Mouse (Mus musculus) right cerebral cortex, postnatal 4 days (tissue): ENCODE data around the gene Lrig1.

Source experiments
- DNase-seq: peaks from one replicate; pipeline ENCODE4 v3.0.0-alpha.2; 2022

The Lrig1 gene

DNA sequence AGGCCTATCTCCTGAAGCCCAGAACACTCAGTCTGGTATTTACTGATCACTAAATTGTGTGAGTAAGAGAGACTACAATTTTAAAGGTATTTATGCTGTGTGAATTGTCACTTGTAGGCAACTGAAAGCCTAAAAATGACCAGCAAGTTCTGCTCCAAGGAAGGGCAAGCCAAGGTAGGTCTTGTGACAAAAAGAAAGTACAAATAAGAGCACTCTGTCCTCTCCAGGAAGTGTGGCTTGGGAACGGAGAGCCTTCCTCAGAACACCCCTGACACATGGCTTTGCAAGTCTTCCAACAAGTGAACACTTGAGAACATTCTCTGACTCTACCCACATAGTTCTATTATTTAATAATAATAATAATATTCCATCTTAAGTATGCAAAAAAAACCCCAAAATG is 2.5 kb downstream of the Lrig1 start:
- DNase-seq = no peak

DNA sequence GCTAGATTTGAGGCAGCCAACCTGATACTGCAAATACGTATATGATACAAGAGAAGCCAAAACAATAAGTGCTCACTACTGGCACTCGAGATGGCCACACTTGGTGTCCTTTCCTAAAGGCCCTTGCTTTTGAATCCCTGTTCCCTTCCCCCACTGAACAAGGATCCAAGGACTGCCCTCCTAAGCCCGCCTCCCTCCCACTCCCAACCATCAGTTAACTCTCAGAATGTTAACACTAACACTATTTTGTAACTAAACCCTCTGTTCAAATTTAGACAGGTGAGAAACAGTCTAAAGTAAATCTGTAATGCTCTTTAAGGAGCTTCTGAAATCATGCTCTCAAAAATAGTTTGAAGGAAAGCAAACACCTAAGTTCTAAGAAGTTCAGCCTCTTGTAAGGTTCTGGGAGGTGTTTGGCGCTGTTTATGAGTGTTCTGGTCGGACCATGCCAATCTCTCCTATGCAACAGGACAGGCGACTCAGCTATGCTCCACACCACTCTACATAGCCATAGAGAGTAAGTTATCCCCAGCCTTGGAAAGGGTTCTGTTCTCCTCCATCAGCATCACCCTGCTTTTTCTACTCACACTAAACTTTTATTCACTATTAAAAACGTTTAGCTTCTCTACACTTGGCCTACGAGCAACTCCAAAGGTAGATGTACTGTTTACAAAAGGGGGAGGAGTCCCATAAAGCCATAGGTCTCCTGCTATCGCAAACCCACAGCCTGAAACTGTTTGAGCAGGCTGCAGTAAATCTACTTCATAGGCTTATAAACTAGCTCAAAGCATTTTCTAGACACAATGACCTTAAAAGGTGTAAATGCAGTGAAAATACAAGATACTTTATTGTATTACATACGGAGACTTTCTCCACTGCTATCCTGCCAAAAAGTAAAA is 3.5 kb downstream of the Lrig1 start:
- DNase-seq = no peak

GRCm38 (mm10) chr6:94695121-94695930 is 4.6 kb downstream of the Lrig1 start:
- no peak for DNase-seq

- DNase-seq = no peak
These were observed 5.5 kb downstream of the Lrig1 start for GRCm38 (mm10) chr6:94694481-94694880.

- DNase-seq = no peak
These were observed 6.9 kb downstream of the Lrig1 start for GRCm38 (mm10) chr6:94693091-94693490.

DNA sequence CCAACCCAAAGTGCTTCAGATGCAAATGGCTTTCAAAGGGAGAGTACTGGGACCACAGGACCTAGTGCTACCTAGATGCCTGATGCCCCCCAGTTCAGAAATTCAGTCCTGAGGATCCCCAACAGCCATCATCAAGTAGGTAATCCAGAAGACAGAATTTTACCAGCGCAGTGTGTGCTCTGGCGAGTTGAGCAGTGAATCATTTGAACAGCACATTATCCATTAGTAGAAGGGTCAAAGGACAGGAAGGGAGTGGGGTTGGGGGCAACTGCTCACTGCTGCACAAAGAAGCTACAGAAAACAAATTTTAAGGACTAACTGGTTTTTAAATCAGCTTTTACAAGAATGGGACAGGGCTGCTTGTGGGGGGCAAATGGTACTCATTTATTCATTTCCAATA is 8.0 kb downstream of the Lrig1 start:
- DNase-seq = no peak

DNA sequence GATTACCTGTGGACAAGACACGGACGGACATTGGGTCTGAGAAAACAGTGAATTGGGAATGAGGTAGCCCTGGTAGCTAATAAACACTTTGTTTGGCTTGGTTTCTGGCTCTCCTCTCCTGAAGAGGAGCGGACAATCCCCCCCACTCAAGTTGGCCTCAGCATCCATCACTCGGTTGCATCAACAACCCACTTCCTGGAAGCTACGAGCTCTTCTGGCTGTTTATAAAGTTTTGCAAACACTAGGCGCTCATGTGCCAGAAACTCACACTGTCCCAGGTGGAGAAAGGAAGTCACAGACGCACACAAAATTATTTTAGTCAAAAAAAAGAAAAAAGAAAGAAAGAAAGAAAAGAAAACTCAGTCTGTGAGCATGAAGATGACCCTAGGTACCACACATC is 9.7 kb downstream of the Lrig1 start:
- DNase-seq = no peak

- no peak for DNase-seq
These were observed 11.2 kb downstream of the Lrig1 start for GRCm38 (mm10) chr6:94688722-94689121.

- no peak for DNase-seq
These were observed 13.9 kb downstream of the Lrig1 start for GRCm38 (mm10) chr6:94686048-94686447.

DNA sequence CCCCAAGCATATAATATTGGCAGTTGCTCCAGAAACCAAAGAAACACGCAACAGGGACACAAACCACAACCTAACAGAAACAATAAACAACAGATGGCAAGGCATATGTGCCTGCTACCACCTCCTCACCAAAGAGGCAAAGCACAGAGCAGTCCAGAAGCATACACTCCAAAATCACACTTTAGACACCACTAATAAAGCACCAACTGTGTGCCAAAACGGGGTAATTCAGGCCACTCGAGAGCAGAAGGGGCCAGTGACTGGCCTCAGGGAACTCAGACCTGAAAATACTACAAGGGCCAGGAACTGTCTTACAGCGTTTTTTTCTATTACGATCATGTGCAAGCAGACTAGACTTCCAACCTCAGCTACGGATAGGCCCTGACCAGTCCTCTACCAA is 14.3 kb downstream of the Lrig1 start:
- no peak for DNase-seq

DNA sequence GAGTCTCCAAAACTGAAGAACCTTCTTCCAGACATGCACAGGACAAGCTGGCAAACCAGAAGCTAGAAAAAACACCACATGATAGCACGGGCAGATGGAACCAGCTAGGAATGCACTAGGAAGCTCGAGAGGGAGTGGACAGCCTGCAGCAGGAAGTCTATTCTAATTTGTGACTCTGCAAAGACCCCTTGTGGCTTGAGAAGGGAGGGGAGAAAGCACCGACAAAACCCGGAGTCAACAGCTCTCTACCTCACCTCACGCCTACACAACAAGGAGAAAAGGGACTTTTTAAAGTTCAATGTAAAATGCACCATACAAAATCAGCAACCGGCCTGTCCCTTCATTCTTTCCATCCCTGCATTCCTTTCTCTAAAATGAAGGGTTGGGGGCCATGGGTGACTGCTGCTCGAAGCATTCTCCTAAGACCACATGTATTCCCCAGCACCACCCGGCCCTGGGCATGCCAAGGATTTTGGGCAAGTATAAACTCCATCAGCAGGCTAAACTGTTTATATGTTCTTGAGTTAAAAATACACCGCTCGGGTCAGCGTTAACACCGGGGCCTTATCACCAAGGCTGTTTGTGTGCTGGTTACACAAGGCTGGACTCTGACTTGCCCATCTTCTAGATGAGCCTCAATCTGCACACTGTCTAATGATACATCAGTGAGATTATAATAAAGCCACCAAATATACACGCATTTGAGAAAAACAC is 15.0 kb downstream of the Lrig1 start:
- no peak for DNase-seq

GRCm38 (mm10) chr6:94683701-94684100 is 16.3 kb downstream of the Lrig1 start:
- no peak for DNase-seq

DNA sequence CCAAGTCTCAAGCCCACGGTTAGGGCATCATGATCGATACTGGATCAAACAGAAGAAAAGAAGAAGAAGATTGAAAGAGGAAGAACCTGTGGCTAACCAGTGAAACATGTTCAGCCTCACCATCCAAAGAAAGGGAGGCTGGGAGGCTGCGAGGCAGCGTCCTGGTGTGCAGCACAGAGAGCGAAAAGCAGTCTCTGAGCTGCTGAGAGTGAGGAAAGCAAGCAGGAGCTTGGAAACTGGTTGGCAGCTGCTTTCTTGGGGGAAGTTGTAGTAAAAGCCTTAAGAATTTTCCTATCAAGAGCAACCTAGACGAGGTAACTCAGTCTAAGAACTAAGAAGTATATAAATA is 17.7 kb downstream of the Lrig1 start:
- DNase-seq = no peak

DNA sequence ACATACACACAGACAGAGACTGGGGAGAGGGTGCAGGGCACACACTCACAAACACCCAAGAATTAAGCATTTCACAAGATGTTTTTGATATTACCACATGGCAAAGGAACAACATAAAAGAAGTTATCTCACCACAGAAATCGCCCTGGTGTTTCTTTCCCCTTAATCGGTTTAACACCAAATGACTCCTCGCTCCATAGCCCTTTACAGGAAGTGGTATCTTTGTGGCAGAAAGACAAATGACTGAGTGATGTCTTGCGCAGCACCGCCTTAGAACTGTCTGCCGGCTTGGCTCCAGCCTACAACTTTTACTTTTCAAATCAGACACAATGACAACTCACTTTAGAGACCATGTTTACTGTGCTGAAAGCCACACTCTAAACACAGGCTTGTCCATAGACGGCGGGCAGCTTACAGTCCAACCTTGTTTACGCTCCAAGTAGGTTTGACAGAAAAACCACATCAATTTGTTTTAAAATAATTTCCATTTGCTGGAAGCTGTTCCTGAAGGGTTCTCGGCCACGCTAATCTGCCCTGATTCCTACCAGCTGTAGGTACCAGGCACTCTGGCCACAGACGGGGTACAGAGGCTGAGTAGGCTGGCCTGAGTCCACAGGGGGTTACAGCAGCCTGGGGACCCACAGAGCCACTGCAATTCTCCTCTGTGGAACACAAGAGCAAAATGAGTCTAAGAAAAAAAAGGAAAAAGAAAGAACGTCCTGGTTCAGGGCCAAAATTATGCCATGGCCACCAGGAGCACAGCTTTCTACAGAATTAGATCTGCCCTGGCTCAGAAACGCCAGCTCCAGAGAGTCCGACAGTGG is 18.3 kb downstream of the Lrig1 start:
- DNase-seq = no peak

GRCm38 (mm10) chr6:94680760-94681445 is 19.1 kb downstream of the Lrig1 start:
- no peak for DNase-seq

DNA sequence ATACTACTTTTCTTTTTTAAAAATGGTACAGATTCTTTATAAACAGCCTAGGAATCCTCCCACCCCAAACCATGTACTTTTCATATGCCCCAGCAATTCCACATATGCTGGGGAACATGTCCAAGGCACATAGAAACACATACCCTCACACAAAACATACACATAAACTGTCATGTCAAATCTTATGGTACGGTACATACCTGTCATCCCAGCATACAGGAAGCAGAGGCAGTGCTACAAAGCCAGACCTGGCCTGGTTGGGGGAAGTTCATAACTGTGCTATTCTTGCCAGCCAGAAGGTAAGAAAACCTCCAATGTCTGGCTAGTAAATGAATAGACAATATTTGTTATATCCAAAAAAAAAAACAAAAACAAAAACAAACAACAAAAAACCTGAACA is 20.7 kb downstream of the Lrig1 start:
- no peak for DNase-seq

GRCm38 (mm10) chr6:94678377-94679164 is 21.4 kb downstream of the Lrig1 start:
- DNase-seq = no peak

DNA sequence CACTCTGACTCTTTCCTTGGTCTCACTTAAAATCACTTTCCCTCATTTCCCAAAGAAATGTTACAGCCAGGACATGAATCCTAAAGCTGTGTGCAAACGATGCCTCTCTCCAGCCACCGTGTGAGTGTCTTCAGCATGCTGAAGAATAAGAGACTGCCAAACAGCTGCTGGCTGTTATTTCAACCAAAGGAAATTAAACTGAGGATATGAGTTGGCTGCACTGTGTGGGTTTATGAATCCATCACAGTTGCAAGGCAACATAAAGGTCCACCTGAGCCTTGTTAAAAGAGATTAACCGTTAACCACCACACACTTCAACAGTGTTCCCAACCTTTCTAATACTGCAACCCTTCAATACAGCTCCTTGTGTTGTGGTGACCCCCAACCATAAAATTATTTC is 22.5 kb downstream of the Lrig1 start:
- DNase-seq = no peak

DNA sequence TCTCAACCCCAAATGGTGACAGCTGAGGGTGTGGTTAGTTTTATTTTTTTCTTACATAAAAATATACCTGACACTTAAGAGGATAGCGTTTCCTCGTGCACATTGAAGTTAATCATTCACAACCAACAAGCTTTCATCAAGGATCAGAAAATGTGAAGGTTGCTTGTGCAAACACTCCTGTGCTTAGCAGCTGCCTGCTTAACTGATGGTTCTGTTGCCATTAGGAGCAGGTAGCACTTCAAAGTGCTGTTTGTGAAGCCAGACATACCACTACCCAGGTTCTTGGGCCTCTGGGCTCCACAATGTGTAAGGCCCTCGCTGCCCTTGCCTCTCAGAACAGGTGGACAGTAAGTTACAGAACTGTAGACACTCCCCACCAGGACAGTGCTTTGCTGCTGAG is 23.1 kb downstream of the Lrig1 start:
- no peak for DNase-seq

DNA sequence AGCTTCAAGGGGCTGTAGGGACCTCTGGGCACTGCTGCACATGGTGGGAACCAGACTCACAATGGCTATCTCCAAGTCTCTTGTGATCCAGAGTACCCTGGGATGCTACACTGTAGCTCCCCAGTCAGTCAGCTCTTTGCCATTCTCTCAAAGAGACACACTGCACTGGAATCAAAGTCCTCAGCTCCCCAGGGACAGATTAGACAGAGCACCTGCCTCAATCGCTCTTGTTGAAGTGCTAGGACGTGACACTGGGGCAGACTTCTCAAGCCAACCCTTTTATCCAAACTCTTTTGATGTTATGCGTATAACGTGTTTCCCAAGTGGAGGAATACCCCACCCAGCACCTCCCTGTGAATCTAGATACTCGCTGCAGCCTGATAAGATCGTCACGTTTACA is 23.7 kb downstream of the Lrig1 start:
- DNase-seq = no peak

DNA sequence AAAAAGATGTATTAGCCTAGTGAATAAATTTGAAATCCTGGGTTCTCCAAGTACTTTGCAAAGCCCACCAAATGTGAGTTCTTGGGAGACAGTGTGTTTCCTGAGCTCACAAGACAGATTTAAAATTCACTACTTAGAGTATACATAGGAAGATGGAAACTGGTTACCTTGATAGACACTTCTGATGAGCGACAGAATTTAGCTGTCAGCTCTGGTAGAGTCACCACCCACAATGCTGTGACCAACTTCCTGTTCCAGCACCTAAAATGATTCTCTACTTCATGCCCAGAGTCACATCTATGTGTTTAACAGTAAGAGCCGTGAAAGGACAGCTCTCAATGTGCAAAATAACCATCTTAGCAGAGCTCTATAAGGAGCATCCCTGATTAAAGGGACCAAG is 27.5 kb downstream of the Lrig1 start:
- no peak for DNase-seq
